Mouse (Mus musculus) stomach, embryonic 14.5 days (tissue): Measurements from ENCODE around the gene Ube2g1. TPM values are rescaled to one million over a fixed set of nuclear protein-coding genes. Genes with fewer than 3 reads are reported as not detected.

ENCODE experiments used
- ATAC-seq: fragments of 200-750 bp; cut with Nextera tagmentation; 2 replicates; pipeline ENCODE4 v1.8.0; 2017; ENCODE audit warnings: low read depth, moderate TSS enrichment; ENCODE audit not compliant: insufficient number of reproducible peaks, insufficient read depth, low FRiP score
- H3K27ac ChIP-seq: fragments of 300-500 bp; sonication (generic); 2 replicates; pipeline ENCODE4 v1.5.1; 2014; ENCODE audit warnings: mild to moderate bottlenecking, low read length, moderate library complexity, mixed read lengths
- H3K27me3 ChIP-seq: fragments of 300-500 bp; sonication (generic); 2 replicates; pipeline ENCODE4 v1.6.1; 2014; ENCODE audit warnings: low read length, control low read depth, mixed read lengths; ENCODE audit not compliant: control insufficient read depth, insufficient read depth
- H3K36me3 ChIP-seq: fragments of 300-500 bp; sonication (generic); 2 replicates; pipeline ENCODE4 v1.6.1; 2014; ENCODE audit warnings: mild to moderate bottlenecking, control low read depth, low read length, moderate library complexity, mixed read lengths; ENCODE audit not compliant: control insufficient read depth, insufficient read depth
- H3K4me1 ChIP-seq: fragments of 300-500 bp; sonication (generic); 2 replicates; pipeline ENCODE4 v1.6.1; 2014; ENCODE audit warnings: low read length, control low read depth, mixed read lengths; ENCODE audit not compliant: control insufficient read depth, insufficient read depth
- H3K4me2 ChIP-seq: fragments of 300-500 bp; sonication (generic); replicated peaks from 2 replicates; pipeline ENCODE4 v1.6.1; 2014; ENCODE audit warnings: low read depth, low read length, control low read depth
- H3K4me3 ChIP-seq: fragments of 300-500 bp; sonication (generic); 2 replicates; pipeline ENCODE4 v1.5.1; 2014; ENCODE audit warnings: low read depth, low read length, control low read depth
- H3K9ac ChIP-seq: fragments of 300-500 bp; sonication (generic); replicated peaks from 2 replicates; pipeline ENCODE4 v1.6.1; 2014; ENCODE audit warnings: low read depth, mild to moderate bottlenecking, control low read depth, low read length, moderate library complexity, mixed read lengths
- H3K9me3 ChIP-seq: fragments of 300-500 bp; sonication (generic); 2 replicates; pipeline ENCODE4 v1.6.1; 2016; ENCODE audit warnings: low read depth, low read length, control low read depth; ENCODE audit not compliant: control insufficient read depth
- WGBS: fragments of 180-500 bp; shearing (Covaris S2); extraction: QIAGEN DNeasy Blood & Tissue Kit; methylation state at CpG from one replicate; pipeline ENCODE4 v1.1.7; 2014; 5-methylcytosine and 5-hydroxymethylcytosine counted together
- polyA plus RNA-seq: library from polyadenylated mRNA; unstranded; fragments of >200 nt; fragmentation: Nextera tagmentation; extraction: Ambion mirVana; gene quantifications from 2 replicates; pipeline ENCODE4 v1.2.1, GENCODE M21; 2014

The Ube2g1 gene
- polyA plus RNA-seq, 1 experiment from 2014 or later: 70.1 TPM

GRCm38 (mm10) chr11:72570319-72570979 is 36.6 kb upstream of the Ube2g1 start:
- Histone ChIP-seq H3K4me1 (no peaks in the 10 kb centered on the region), H3K9ac (no peak overlapping the region), H3K27ac (no peak overlapping the region), H3K9me3 (no peaks in the 10 kb centered on the region), H3K27me3 (no peaks in the 10 kb centered on the region), H3K36me3 (no peaks in the 10 kb centered on the region), H3K4me2 (peak overlapping the region; percentile 40), H3K4me3 (no peak overlapping the region)
- WGBS: 4% methylated on average over 18 of the region's 18 CpGs
- ATAC-seq: no peak

GRCm38 (mm10) chr11:72573819-72574218 is 33.3 kb upstream of the Ube2g1 start:
- Histone ChIP-seq H3K9me3 (no peaks in the 10 kb centered on the region), H3K4me1 (peaks cover 7% of the 10 kb centered on the region; the same call in 1 of the 2 replicates)
- ATAC-seq: no peak

DNA sequence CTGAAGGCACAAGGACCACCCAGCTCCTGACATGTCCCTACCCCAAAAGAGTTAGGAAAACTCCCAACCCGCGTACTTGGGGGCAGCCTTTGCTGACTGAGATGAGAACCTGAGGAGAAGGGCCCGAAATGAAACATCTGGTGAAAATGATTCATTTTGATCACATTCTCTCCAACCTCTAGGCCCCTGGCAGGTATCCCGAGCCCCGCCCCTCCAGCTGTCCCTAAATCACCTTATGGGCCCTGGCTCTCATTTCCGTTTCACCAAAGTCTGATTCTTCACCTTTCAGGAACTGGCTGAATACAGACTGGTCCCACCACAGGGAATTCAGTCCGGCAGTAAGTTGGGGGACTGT is 31.0 kb upstream of the Ube2g1 start:
- ATAC-seq: no peak
- H3K27ac ChIP-seq: no peak overlapping the region
- no peaks in the 10 kb centered on the region for H3K9me3 ChIP-seq
- no peaks in the 10 kb centered on the region for H3K27me3 ChIP-seq
- H3K36me3 ChIP-seq: no peaks in the 10 kb centered on the region
- peaks cover 7% of the 10 kb centered on the region; the same call in 1 of the 2 replicates for H3K4me1 ChIP-seq
- WGBS: 14% methylated on average over 7 of the region's 7 CpGs
- H3K4me2 ChIP-seq: peak overlapping the region; percentile 51
- H3K4me3 ChIP-seq: peak overlapping the region; percentile 25
- H3K9ac ChIP-seq: no peak overlapping the region

More at GRCm38 (mm10) chr11:72573819-72574218, 33.3 kb upstream of the Ube2g1 start:
- Histone ChIP-seq H3K27ac (no peak overlapping the region), H3K9ac (no peak overlapping the region), H3K4me3 (no peak overlapping the region), H3K4me2 (no peak overlapping the region), H3K36me3 (no peaks in the 10 kb centered on the region), H3K27me3 (no peaks in the 10 kb centered on the region)
- WGBS: 84% methylated on average over 1 of the region's 1 CpGs

- no peaks in the 10 kb centered on the region for H3K27me3 ChIP-seq
- 4% methylated on average over 24 of the region's 24 CpGs for WGBS
- no peak overlapping the region for H3K27ac ChIP-seq
- H3K9me3 ChIP-seq: no peaks in the 10 kb centered on the region
- peak overlapping the region; percentile 51 for H3K4me2 ChIP-seq
- no peak overlapping the region for H3K9ac ChIP-seq
- H3K4me1 ChIP-seq: peaks cover 7% of the 10 kb centered on the region; the same call in 1 of the 2 replicates
- no peak for ATAC-seq
- H3K4me3 ChIP-seq: peak overlapping the region; percentile 25
- H3K36me3 ChIP-seq: no peaks in the 10 kb centered on the region
These were observed 30.4 kb upstream of the Ube2g1 start for GRCm38 (mm10) chr11:72576466-72577351.

GRCm38 (mm10) chr11:72578471-72578870 is 28.6 kb upstream of the Ube2g1 start:
- Histone ChIP-seq H3K36me3 (no peaks in the 10 kb centered on the region), H3K9ac (no peak overlapping the region), H3K27me3 (no peaks in the 10 kb centered on the region), H3K4me2 (no peak overlapping the region), H3K9me3 (no peaks in the 10 kb centered on the region), H3K4me3 (no peak overlapping the region), H3K27ac (no peak overlapping the region), H3K4me1 (peaks cover 7% of the 10 kb centered on the region; the same call in 1 of the 2 replicates)
- ATAC-seq: no peak
- WGBS: 65% methylated on average over 4 of the region's 4 CpGs

DNA sequence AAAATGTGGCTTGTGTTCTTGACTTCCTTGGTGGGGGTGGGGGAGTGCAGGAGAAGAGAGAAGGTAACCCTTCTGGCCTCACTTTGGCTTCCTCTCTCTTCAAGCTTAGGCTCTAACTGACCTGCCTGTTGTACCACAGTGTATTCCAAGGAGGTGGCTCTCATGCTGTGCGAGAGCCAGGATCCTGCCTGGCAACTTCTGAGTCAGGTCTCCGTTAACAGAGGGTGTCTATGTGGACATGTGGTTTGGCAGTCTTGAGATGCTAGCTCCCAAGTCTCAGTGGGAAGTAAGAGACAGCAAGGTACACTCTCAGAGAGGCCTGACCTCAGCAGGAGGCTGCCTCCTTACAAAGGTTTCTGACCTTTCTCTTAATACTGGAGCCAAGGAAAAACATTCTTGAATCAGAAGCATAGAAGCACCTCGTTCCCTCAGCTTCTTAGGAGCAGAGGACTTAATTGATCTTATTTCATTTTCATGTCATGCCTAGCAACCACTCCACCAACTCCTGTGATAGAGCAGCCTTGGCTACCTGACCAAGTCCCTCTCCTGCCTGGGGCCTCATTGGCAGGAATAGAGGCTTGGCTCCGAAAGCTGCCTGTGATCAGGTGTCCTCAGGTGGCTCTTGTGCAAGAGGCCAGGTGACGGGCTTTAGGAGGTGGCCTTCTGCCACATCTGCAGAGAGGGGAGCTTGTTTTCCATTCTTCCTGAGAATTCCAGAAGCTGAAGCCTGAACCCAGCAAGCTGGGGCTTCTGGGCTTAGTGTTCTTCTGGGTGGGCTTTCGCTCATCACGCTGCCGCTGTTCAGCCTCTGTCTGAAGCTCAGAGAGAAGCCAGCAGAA is 25.3 kb upstream of the Ube2g1 start:
- ATAC-seq: no peak
- no peaks in the 10 kb centered on the region for H3K4me1 ChIP-seq
- WGBS: 70% methylated on average over 8 of the region's 8 CpGs
- H3K9ac ChIP-seq: no peak overlapping the region
- H3K27ac ChIP-seq: no peak overlapping the region
- H3K4me2 ChIP-seq: no peak overlapping the region
- H3K9me3 ChIP-seq: no peaks in the 10 kb centered on the region
- no peaks in the 10 kb centered on the region for H3K36me3 ChIP-seq
- no peaks in the 10 kb centered on the region for H3K27me3 ChIP-seq
- H3K4me3 ChIP-seq: no peak overlapping the region

DNA sequence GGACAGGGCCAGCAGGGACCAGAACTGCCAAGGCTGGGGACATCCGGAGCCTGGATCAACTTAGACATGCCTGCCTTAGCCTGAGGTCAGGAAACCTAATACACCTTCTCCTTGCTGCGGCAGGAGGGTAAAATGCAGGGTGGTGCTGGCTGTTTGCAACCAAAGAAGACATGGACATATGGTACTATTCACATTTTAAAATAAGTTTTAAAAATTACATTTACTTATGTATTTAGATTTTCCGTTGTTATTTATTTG is 24.7 kb upstream of the Ube2g1 start:
- Histone ChIP-seq H3K36me3 (no peaks in the 10 kb centered on the region), H3K4me3 (no peak overlapping the region), H3K4me1 (no peaks in the 10 kb centered on the region), H3K9ac (no peak overlapping the region), H3K27ac (no peak overlapping the region), H3K9me3 (no peaks in the 10 kb centered on the region), H3K27me3 (no peaks in the 10 kb centered on the region), H3K4me2 (no peak overlapping the region)
- ATAC-seq: no peak
- 80% methylated on average over 3 of the region's 3 CpGs for WGBS

- WGBS: 71% methylated on average over 2 of the region's 2 CpGs
- Histone ChIP-seq H3K27ac (no peak overlapping the region), H3K36me3 (no peaks in the 10 kb centered on the region), H3K4me2 (no peak overlapping the region), H3K27me3 (no peaks in the 10 kb centered on the region), H3K4me1 (no peaks in the 10 kb centered on the region), H3K4me3 (no peak overlapping the region), H3K9me3 (no peaks in the 10 kb centered on the region), H3K9ac (no peak overlapping the region)
- no peak for ATAC-seq
These were observed 24.0 kb upstream of the Ube2g1 start for GRCm38 (mm10) chr11:72583092-72583491.
